Mouse (Mus musculus): ENCODE measurements around the gene Pck1. TPM values are rescaled to one million over a fixed set of nuclear protein-coding genes. Genes with fewer than 3 reads are reported as not detected.
A peak's percentile ranks its signal among the peaks of the same experiment; 100 is the strongest.

The Pck1 gene
- polyA plus RNA-seq, 1 experiment from 2014 or later, result 0.08 TPM

DNA sequence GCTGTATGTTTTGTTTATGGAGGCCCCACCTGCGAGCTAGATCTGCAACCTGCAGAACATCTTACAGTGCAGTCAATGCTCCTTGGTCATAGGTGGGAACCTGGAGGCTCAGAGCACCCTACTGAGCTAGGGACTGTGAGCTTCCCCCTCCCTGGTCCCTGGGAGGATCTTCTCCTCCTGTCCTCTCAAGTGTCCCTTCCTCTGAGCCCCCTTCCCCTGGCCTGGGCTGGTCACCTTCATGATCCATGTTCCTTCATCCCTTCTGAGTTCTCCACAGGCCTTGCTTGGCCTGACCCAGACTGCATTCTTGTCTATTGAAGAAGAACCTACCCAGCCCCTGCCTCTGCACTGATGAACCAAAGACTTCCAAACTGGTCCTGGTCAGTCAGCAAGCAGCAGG is 21.7 kb downstream of the Pck1 start:
- H3K9ac ChIP-seq (replicated peaks), result no peak overlapping the region
- 0 out of 2 replicates have a peak, but pooled peaks cover 4% of the 10 kb centered on the region for H3K9me3 ChIP-seq
- no peak for ATAC-seq (ENCODE audit: insufficient number of reproducible peaks, insufficient read depth, low FRiP score, low TSS enrichment, low read depth)
- H3K27me3 ChIP-seq, result peaks cover 33% of the 10 kb centered on the region
- 63% methylated on average over 1 of the region's 1 CpGs for WGBS
- peaks cover 44% of the 10 kb centered on the region for H3K4me1 ChIP-seq (replicated peaks)
- peak overlapping the region; percentile 51 for H3K4me2 ChIP-seq
- peak overlapping the region; percentile 94 for H3K27ac ChIP-seq
- no peaks in the 10 kb centered on the region for H3K36me3 ChIP-seq
- H3K4me3 ChIP-seq (replicated peaks), result 0 out of 2 replicates have a peak overlapping the region, but pooled peaks have one; percentile 12

DNA sequence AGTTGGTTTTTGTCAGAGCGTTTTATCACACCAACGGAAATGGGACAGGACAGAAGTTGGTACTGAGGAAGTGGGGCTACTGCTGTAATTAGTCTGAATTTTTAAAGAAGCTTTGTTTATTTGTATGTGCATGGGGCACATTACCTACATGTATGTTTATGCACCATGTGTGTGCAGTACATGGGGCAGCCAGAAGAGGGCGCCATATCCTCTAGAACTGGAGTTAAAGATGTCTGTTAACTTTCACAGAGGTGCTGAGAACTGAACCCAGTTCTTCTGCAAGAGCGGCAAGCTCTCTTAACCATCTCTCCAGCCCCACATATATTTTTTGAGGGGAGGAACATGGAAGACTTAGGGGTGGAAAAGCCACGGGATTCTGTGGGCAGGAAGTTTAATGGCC is 22.9 kb downstream of the Pck1 start:
- Histone ChIP-seq H3K4me1 (replicated peaks) (peaks cover 39% of the 10 kb centered on the region), H3K4me2 (no peak overlapping the region), H3K9me3 (0 out of 2 replicates have a peak, but pooled peaks cover 4% of the 10 kb centered on the region), H3K9ac (replicated peaks) (no peak overlapping the region), H3K36me3 (no peaks in the 10 kb centered on the region), H3K4me3 (replicated peaks) (no peak overlapping the region), H3K27me3 (peaks cover 41% of the 10 kb centered on the region), H3K27ac (no peak overlapping the region)
- WGBS, result 89% methylated on average over 5 of the region's 5 CpGs
- ATAC-seq (ENCODE audit: insufficient number of reproducible peaks, insufficient read depth, low FRiP score, low TSS enrichment, low read depth), result no peak

DNA sequence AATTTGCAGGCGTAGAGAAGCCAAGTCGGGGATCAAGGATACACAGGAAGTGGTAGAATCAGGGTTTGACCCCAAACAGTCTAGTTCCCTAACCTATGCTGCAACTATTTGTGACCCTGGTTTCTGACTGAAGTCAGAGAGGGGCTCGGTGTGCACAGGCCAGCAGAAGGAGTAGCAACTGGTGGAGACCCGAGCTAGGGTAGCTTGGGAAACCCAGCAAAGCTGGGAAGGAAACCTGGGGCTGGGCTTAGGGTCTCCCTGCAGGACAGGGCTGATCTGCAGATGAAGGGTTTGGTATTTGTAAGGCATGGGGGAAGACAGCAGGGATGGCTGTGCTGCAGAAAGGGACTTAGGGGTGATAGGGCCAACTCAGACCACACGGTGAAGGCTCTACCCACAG is 24.6 kb downstream of the Pck1 start:
- ATAC-seq (ENCODE audit: insufficient number of reproducible peaks, insufficient read depth, low FRiP score, low TSS enrichment, low read depth), result no peak
- peaks cover 45% of the 10 kb centered on the region for H3K27me3 ChIP-seq
- 84% methylated on average over 5 of the region's 5 CpGs for WGBS

DNA sequence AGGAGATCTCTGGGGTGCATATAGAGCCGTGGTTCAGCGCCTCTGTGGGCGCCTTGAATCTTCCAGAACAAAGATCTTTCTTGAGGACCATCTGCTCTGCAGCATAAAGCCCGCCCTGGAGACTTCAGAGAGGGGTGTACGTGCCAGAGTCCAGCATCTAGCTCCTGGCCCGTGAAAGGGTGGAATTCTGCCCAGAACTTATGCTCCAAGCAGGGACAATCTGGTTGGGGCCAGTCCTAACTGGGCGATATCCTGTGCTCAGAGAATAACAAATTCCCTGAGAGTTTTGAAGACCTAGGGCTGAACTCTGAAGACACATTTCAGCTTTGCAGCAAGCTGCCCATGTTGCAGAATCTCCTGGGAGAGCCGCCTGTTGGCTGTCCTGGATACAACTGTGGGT is 25.1 kb downstream of the Pck1 start:
- peaks cover 43% of the 10 kb centered on the region for H3K27me3 ChIP-seq

More for the DNA sequence above, 24.6 kb downstream of the Pck1 start:
- H3K9ac ChIP-seq (replicated peaks), result no peak overlapping the region
- H3K36me3 ChIP-seq, result no peaks in the 10 kb centered on the region
- H3K4me1 ChIP-seq (replicated peaks), result peaks cover 34% of the 10 kb centered on the region
- no peak overlapping the region for H3K27ac ChIP-seq
- 0 out of 2 replicates have a peak, but pooled peaks cover 4% of the 10 kb centered on the region for H3K9me3 ChIP-seq
- no peak overlapping the region for H3K4me2 ChIP-seq
- no peak overlapping the region for H3K4me3 ChIP-seq (replicated peaks)

DNA sequence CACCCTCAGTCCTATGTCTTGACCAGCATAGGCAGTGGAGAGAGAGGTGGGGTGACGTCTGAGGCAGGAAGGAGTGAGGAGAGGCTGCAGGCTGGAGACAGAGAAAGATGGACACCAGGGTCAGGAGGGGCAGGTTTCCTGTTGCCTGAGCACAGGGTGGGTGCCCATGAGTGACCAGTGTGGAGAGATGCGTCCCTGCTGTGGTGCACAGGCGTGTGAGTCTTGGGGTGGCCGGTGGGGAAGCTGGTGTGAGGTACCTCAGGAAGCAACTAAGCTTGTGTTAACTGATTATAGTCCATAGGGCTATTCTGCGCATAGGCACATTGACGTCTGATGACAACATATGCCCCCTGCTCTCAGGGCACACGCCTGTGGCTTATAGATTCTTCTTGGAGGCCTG is 26.2 kb downstream of the Pck1 start:
- Histone ChIP-seq H3K27ac (no peak overlapping the region), H3K4me3 (replicated peaks) (no peak overlapping the region), H3K4me2 (no peak overlapping the region), H3K36me3 (no peaks in the 10 kb centered on the region), H3K27me3 (peaks cover 49% of the 10 kb centered on the region), H3K9me3 (0 out of 2 replicates have a peak, but pooled peaks cover 4% of the 10 kb centered on the region), H3K9ac (replicated peaks) (no peak overlapping the region), H3K4me1 (replicated peaks) (peaks cover 22% of the 10 kb centered on the region)
- 87% methylated on average over 7 of the region's 7 CpGs for WGBS
- no peak for ATAC-seq (ENCODE audit: insufficient number of reproducible peaks, insufficient read depth, low FRiP score, low TSS enrichment, low read depth)

More for the DNA sequence above, 25.1 kb downstream of the Pck1 start:
- H3K4me2 ChIP-seq, result no peak overlapping the region
- no peak overlapping the region for H3K4me3 ChIP-seq (replicated peaks)
- 89% methylated on average over 8 of the region's 8 CpGs for WGBS
- H3K9me3 ChIP-seq, result 0 out of 2 replicates have a peak, but pooled peaks cover 4% of the 10 kb centered on the region
- no peaks in the 10 kb centered on the region for H3K36me3 ChIP-seq
- H3K4me1 ChIP-seq (replicated peaks), result peaks cover 30% of the 10 kb centered on the region
- no peak overlapping the region for H3K27ac ChIP-seq
- H3K9ac ChIP-seq (replicated peaks), result no peak overlapping the region
- no peak for ATAC-seq (ENCODE audit: insufficient number of reproducible peaks, insufficient read depth, low FRiP score, low TSS enrichment, low read depth)

DNA sequence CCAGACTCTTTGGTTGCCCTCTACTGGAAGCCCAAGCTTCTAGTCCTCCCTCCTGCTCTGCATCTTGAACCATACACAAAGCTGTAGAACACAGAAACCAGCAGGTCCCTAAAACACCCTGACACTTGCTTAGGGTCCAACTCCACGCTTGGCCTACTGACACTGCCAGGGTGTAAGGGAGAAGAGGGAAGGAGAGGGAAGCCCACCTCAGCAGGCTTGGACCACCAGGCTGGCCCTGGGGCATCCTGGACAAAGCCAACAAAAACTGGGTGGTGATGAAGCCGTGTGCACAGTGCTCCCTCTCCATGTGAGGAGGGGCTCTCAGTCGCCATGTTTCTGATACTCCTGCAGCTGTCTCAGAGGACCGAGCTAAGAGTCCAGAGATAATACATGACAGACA is 27.2 kb downstream of the Pck1 start:
- 83% methylated on average over 4 of the region's 4 CpGs for WGBS
- Histone ChIP-seq H3K4me3 (replicated peaks) (no peak overlapping the region), H3K9ac (replicated peaks) (no peak overlapping the region), H3K27ac (no peak overlapping the region), H3K4me1 (replicated peaks) (peaks cover 14% of the 10 kb centered on the region), H3K9me3 (0 out of 2 replicates have a peak, but pooled peaks cover 4% of the 10 kb centered on the region), H3K36me3 (no peaks in the 10 kb centered on the region), H3K27me3 (peaks cover 51% of the 10 kb centered on the region), H3K4me2 (no peak overlapping the region)
- no peak for ATAC-seq (ENCODE audit: insufficient number of reproducible peaks, insufficient read depth, low FRiP score, low TSS enrichment, low read depth)

DNA sequence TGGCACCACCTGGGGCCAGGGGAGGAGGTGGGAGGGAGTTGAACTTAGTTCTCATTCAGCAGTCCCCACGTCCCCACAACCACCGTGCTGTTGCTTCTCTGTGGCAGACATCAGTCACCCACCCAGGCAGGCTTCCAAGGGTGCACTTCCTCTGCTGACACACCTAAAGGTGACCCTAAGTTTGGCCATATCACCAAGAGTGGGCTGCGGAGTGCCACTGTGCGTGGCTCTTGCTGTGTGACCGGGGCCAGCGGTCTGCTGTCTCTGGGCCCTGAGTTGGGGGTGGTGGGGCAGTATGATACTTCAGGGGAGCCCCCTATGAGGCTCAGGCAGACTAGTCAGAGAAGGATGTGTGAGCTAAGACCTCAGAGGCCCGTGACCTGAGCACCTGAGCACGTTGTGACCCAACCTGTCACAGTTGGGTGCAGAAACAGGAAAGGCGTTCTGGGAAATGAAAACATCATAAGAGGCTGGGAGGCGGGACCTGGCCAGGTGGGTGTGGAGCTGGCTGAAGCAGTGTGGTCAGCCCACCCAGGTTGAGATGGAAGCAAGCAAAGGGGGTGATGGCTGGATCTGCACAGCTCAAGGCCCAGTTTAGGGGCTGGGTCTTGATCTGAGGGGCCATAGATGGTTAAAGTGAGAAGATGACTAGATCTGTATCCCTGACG is 28.0 kb downstream of the Pck1 start:
- Histone ChIP-seq H3K27ac (no peak overlapping the region), H3K36me3 (no peaks in the 10 kb centered on the region), H3K4me2 (no peak overlapping the region), H3K4me1 (replicated peaks) (peaks cover 14% of the 10 kb centered on the region), H3K9me3 (0 out of 2 replicates have a peak, but pooled peaks cover 1% of the 10 kb centered on the region), H3K27me3 (peaks cover 54% of the 10 kb centered on the region), H3K4me3 (replicated peaks) (no peak overlapping the region), H3K9ac (replicated peaks) (no peak overlapping the region)
- WGBS, result 78% methylated on average over 11 of the region's 11 CpGs
- no peak for ATAC-seq (ENCODE audit: insufficient number of reproducible peaks, insufficient read depth, low FRiP score, low TSS enrichment, low read depth)

DNA sequence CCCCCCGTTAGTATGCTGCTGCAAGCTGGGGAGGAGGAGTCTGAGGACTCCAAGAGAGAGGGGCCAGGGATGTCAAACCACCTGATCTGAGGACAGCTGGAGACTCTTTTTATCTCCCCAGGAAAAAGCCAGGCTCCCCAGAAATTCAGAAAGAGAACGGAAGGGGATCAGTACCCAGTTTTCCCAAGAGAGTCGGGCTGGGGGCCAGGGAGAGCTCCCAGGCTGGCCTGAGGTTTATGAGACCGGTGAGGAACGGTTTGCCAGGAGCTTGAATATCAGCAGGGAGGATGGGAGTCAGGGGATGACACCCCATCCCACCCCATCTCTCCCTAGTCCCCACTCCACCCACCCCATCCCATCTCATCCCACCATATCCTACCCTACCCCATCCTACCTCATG is 28.6 kb downstream of the Pck1 start:
- H3K27ac ChIP-seq, result no peak overlapping the region
- no peak overlapping the region for H3K9ac ChIP-seq (replicated peaks)
- peaks cover 14% of the 10 kb centered on the region for H3K4me1 ChIP-seq (replicated peaks)
- WGBS, result 64% methylated on average over 4 of the region's 5 CpGs
- no peak overlapping the region for H3K4me2 ChIP-seq
- H3K9me3 ChIP-seq, result no peaks in the 10 kb centered on the region
- H3K36me3 ChIP-seq, result no peaks in the 10 kb centered on the region
- H3K27me3 ChIP-seq, result peaks cover 54% of the 10 kb centered on the region
- no peak for ATAC-seq (ENCODE audit: insufficient number of reproducible peaks, insufficient read depth, low FRiP score, low TSS enrichment, low read depth)
- no peak overlapping the region for H3K4me3 ChIP-seq (replicated peaks)

DNA sequence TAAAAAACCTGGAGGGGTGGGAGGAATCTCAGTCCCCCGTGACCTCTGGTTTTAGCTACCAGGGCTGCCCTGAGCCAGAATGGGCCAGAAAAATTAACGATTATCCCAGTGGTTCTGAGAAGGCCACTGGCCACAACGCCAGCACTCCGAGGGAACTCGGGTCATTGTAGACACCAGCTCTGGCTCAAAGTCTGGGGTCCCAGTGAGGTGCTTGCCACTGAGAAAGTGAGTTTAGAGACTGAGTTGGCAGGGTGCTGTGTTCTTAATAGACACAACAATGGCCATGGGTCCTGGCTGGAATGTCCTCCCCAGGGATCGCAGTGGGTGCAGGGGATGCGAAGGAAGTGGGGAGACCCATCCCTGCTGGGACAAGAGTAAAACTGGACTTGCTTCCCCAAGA is 29.1 kb downstream of the Pck1 start:
- Histone ChIP-seq H3K36me3 (no peaks in the 10 kb centered on the region), H3K27ac (no peak overlapping the region), H3K4me1 (replicated peaks) (peaks cover 14% of the 10 kb centered on the region), H3K9ac (replicated peaks) (no peak overlapping the region), H3K27me3 (peaks cover 51% of the 10 kb centered on the region), H3K4me2 (no peak overlapping the region), H3K9me3 (no peaks in the 10 kb centered on the region), H3K4me3 (replicated peaks) (no peak overlapping the region)
- ATAC-seq (ENCODE audit: insufficient number of reproducible peaks, insufficient read depth, low FRiP score, low TSS enrichment, low read depth), result no peak
- 86% methylated on average over 7 of the region's 7 CpGs for WGBS

DNA sequence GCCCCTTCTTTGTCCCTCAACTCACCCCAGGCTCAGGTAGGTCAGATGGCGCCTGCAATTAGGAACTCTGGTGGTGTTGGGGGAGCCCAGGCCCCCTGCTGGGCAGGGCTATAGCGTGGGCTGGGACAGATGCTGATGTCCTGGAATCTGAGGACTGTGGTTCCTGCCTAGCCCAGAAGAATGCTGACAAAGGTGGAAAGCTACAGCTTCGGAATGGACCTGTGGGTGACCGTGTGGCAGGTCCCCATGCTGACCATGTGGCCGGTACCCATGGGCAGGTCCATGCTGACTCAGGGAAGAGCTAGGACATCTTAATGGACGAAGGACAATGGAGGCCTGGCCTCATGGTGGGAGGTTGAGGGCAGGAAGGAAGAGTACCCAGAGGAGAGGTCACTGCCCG is 29.9 kb downstream of the Pck1 start:
- Histone ChIP-seq H3K4me3 (replicated peaks) (no peak overlapping the region), H3K4me2 (no peak overlapping the region), H3K9ac (replicated peaks) (no peak overlapping the region), H3K36me3 (no peaks in the 10 kb centered on the region), H3K27ac (no peak overlapping the region), H3K27me3 (peaks cover 50% of the 10 kb centered on the region), H3K9me3 (no peaks in the 10 kb centered on the region), H3K4me1 (replicated peaks) (peaks cover 14% of the 10 kb centered on the region)
- 78% methylated on average over 7 of the region's 7 CpGs for WGBS
- ATAC-seq (ENCODE audit: insufficient number of reproducible peaks, insufficient read depth, low FRiP score, low TSS enrichment, low read depth), result no peak

DNA sequence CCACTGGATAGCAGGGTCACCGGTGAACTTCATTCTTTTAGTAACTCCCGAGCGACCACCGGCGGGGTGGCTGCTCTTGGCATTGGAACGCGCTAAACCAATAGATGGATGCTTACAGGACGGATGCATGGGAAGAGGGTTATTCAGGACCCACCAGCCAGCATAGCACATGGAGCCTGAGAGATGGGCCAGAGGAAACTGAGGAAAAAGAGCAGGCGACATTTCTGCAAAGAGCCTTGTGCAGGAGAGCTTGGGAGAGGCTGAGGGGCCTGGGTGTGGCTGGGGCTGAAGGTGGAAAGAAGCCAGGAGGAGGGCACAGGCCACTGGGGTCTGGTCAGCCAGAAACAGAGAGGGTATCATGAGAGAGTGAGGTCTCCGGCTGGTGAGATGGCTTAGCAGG is 30.5 kb downstream of the Pck1 start:
- no peaks in the 10 kb centered on the region for H3K36me3 ChIP-seq
- H3K9me3 ChIP-seq, result no peaks in the 10 kb centered on the region
- no peak overlapping the region for H3K4me2 ChIP-seq
- no peak overlapping the region for H3K4me3 ChIP-seq (replicated peaks)
- H3K27ac ChIP-seq, result no peak overlapping the region
- H3K27me3 ChIP-seq, result peaks cover 45% of the 10 kb centered on the region
- no peak overlapping the region for H3K9ac ChIP-seq (replicated peaks)
- H3K4me1 ChIP-seq (replicated peaks), result peaks cover 14% of the 10 kb centered on the region
- 84% methylated on average over 10 of the region's 10 CpGs for WGBS
- no peak for ATAC-seq (ENCODE audit: insufficient number of reproducible peaks, insufficient read depth, low FRiP score, low TSS enrichment, low read depth)
